Mouse (Mus musculus) MN1 (cell line): Measurements from ENCODE around the gene Cep131.

ENCODE experiments used
- DNase-seq: peaks from one replicate; pipeline ENCODE4 v3.0.0-alpha.2; 2016; ENCODE audit warnings: low spot score

Gene Cep131

GRCm38 (mm10) chr11:120092817-120093591, 6.4 kb upstream of the Cep131 start:
- DNase-seq, result no peak

GRCm38 (mm10) chr11:120090661-120091060, 4.0 kb upstream of the Cep131 start:
- no peak for DNase-seq

GRCm38 (mm10) chr11:120085891-120086627, 568 bp downstream of the Cep131 start:
- peak; percentile 84 for DNase-seq

GRCm38 (mm10) chr11:120080282-120080681, 6.3 kb downstream of the Cep131 start:
- DNase-seq, result no peak

GRCm38 (mm10) chr11:120076191-120076590, 10.4 kb downstream of the Cep131 start:
- DNase-seq, result no peak

- DNase-seq, result peak; percentile 49
Observed at GRCm38 (mm10) chr11:120072986-120073647, 13.5 kb downstream of the Cep131 start.

GRCm38 (mm10) chr11:120071731-120072320, 14.8 kb downstream of the Cep131 start:
- no peak for DNase-seq

- no peak for DNase-seq
Observed at GRCm38 (mm10) chr11:120071065-120071464, 15.6 kb downstream of the Cep131 start.

GRCm38 (mm10) chr11:120070286-120070930, 16.2 kb downstream of the Cep131 start:
- DNase-seq, result no peak

GRCm38 (mm10) chr11:120069261-120069660, 17.4 kb downstream of the Cep131 start:
- no peak for DNase-seq

GRCm38 (mm10) chr11:120067834-120068233, 18.8 kb downstream of the Cep131 start:
- DNase-seq, result no peak

GRCm38 (mm10) chr11:120065291-120065690, 21.3 kb downstream of the Cep131 start:
- DNase-seq, result peak; percentile 69

- no peak for DNase-seq
Observed at GRCm38 (mm10) chr11:120064668-120065040, 22.0 kb downstream of the Cep131 start.

- DNase-seq, result no peak
Observed at GRCm38 (mm10) chr11:120064006-120064667, 22.5 kb downstream of the Cep131 start.

GRCm38 (mm10) chr11:120063326-120063725, 23.3 kb downstream of the Cep131 start:
- no peak for DNase-seq

GRCm38 (mm10) chr11:120060634-120061033, 26.0 kb downstream of the Cep131 start:
- no peak for DNase-seq

GRCm38 (mm10) chr11:120055953-120056732, 30.5 kb downstream of the Cep131 start:
- DNase-seq, result no peak

- no peak for DNase-seq
Observed at GRCm38 (mm10) chr11:120053846-120054245, 32.8 kb downstream of the Cep131 start.

- no peak for DNase-seq
Observed at GRCm38 (mm10) chr11:120052274-120052673, 34.4 kb downstream of the Cep131 start.

- DNase-seq, result peak; percentile 88
Observed at GRCm38 (mm10) chr11:120051124-120051811, 35.4 kb downstream of the Cep131 start.
